Mouse (Mus musculus) kidney, postnatal 4 days (tissue): ENCODE data around the gene Hoxa9.

Experiments used
- DNase-seq, 2 experiments: peaks; one replicate each; pipeline ENCODE4 v3.0.0; 2021; ENCODE audit warnings: mixed read lengths in 2 of 2

Hoxa9 gene

DNA sequence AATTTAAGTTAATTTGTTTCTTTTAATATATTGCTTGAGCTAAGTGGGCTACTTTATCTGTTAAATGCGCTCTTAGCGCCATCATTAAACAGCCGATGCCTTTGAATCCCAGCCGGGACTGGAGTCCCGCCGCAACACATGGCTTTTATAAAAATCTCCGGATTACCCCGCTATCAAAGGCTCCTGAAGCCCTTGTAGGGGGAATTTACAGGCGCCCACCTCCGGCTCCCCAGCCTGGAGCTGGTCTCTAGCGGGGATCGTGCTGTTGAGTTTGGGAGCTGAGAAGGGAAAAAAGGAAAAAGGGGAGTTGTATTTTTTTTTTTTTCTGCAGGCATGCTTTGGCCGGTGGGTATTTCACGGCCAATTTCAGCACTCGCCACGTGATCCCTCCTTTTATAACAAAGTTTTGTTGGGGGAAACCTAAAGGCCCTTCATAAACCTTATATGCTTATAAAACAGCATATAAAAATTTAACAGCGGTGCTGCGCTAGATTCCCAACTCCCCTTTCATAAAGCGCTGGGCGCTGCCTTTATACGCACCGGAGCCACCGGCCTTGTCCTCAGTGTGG is 13.7 kb upstream of the Hoxa9 start:
- DNase-seq = peak in 1 of 2 experiments; percentile 32

DNA sequence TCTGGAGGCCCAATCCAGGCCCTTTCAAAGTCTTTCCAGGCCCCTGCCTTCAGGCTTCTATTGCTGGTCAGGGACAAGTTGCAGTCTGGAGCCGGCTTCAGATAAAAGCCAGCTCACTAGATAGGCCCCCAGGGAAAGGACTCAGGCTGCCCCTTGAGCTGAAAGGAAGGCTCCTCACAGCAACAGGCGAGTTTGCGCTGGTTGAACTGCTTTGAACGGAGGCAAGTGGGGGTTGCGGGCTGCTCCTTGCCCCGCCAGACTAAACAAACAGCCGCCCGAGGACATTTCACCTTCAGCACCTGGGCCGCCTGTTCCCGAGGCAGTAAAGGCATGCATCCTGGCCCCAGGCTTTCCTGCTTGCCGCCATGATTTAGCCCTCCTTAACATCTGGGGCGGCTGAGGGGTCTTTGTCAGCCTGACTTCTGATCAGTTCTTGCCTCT is 12.8 kb upstream of the Hoxa9 start:
- peak; percentile 61 to 76 for DNase-seq

DNA sequence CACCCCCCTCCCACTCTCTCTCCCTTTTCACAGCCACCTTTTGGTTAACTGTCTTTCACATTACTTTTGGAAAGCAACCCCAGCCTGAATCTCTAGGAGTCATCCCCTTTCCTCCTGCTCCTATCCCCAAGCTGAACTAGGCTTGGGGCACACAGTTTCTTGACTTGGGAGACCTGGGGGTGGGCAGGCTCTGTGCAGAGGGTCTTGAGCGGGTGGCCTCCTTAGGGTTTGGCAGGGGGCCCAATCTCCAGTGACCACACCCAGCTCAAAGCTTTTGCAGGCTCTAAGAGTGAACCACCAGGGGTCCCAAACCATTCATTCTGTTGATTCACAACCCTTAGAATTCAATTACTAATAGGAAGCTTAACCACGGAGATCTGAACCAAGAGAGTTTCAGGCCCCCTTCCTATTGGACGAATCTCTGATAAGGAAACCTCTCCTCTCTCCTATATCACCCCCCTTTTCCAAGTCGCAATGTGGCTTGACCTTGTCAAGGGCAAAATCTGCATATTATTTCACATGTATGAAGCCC is 12.0 kb upstream of the Hoxa9 start:
- peak; percentile 40 to 58 for DNase-seq

DNA sequence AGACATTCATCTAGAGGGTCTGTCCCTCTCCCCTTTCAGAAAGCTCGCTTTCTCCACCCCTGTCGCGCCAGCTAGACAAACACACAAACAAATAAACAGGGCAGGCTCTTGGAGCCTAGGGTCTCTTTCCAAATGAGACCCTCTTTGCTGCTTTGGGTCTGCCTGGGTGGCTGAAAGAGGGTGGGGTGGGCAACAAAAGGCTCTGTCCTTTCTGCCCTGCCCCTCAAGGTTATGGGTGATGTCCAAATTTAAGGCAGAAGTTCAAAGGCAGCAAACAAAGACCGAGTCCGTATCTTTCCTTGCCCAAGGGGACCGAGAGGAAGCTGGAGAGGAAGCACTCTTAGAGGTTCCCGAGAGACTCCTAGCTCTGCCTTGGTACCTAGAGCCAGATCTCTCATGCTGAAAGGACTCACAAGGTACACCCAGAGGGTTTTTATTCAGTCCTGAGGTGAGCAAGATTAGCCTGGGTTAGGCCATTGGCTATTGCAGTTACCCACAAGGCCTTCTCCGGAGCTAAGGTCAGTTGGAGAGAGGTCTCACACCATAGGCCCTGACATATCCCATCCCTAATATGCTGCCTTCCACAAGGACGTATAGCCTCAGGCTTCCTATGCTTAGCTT is 10.2 kb upstream of the Hoxa9 start:
- peak in 1 of 2 experiments; percentile 50 for DNase-seq

DNA sequence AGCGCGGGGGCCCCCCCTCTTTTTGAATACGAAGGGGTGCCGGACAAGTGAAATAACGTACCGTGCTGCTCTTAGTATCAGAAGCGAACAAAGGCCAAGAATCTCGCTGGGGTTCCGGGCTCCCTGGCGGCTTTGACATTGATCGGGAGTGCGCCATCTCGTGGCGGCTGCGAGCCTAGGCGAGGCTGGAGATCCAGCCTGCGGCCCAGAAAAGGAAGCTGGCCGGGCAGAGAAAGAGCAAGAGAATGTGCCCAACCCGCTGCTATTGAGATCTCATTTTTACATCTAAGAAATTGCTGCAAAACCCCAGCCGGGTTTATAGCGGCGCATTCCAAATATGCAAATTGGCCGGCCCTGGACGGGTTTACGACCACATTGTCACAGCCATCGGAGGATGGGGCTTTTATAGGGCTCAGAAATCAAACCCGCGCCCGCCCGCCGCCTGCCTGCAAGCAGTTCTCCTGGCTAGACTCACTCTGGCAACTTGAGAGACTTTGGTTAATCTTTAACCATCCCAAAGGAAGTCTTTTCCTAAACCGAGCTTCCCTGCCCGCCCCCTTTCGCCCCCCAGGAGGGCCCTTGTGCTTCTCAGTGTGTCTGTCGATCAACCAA is 9.6 kb upstream of the Hoxa9 start, which contains the start of gene Hoxa10:
TSS of gene Hoxa10 (minus strand) at position 466 of the 612 bp plus-strand sequence.
- peak; percentile 96 to 97 for DNase-seq

DNA sequence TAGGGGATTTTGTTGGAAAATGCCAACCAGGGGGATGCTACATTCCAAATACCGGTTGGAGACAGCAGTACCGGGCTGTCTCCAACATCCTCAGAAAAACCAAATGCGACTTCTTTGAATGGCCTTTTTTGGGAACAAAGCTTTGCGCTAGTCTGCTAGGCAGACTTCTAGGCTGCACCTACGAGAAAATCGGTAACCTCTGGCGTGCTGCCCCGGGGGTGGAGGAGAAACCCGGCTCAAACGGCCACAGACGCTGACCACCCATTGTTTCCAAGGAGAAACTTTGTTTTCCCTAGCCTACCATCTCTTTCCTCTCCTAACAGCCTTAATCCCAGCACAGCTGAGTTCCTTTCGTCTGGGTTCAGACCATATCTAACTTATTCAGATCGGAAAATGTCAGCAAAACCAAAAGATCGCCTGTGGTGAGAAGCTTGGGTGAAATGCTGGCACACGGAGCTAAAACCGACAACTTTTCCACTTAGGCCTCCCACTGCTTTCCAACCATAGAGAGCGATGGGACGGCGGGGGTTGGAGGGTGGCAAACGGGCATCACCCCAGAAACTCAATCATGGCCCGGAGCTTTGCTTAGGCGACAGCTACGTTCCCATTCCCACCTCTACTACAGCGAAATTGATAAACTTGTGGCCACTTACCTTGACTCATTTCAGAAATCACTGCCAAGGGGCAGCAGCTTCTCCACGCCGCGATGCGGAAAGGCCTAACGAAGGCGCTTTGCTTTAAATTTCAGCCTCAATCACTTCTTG is 8.9 kb upstream of the Hoxa9 start:
- DNase-seq = peak; percentile 55 to 64

GRCm38 (mm10) chr6:52238976-52239375 is 8.1 kb upstream of the Hoxa9 start:
- DNase-seq = peak; percentile 40 to 54

DNA sequence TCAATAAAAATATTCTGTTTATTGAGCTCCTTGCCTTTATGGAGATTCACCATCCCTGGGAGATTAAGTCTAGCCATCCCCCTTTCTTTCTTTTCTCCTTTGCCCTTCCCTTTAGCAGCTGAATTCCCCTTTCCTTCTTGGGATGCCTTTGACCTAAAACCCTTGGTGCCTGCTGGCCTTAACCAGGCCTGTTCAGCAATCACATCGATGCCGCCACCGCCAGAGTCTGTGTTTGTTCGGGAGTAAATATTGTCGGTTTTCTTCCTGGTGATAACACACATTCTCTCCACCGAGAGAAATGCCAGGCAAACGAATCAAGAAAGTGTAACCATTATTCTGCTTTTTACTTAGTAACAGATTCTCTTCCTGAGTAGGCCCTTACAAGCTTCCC is 7.3 kb upstream of the Hoxa9 start:
- peak; percentile 39 to 52 for DNase-seq

DNA sequence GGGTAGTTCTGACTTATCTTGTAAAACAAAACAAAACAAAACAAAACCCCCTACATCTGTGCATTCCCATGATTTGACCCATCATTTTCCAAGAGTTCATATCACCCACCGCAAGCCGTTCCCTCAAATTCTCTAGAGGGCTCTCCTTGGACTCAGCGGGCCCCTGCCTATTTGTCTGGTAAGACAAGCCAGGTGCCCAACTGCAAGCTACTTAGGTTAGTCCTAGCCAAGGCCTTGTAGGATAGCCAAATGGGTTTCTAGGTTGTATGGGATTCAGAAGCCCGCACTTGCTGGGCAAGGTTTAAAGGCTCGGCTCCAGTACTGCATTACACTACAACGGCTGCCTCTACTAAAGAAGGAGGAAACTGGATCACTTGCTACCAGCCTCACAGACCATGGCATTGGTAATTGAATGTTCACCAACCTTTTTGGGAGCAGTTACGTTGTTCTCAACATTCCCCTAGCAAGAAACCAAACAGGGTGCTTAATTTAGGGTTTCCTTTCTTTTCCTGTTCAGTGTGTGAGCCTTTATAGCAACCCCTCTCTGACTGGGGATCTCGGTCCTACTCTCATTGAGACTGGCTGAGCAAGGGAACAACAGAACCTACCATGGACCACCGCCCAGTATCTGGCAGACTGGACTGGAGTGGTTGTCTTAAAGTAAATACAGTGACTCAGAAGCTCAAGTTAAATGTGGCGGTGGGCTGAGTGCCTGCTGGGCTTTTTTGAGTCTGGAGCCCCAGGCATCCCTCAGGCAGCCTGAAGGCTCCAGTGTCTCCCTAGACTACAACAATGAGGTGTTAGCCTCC is 6.7 kb upstream of the Hoxa9 start:
- DNase-seq = peak; percentile 34 to 51

GRCm38 (mm10) chr6:52236806-52237205 is 5.9 kb upstream of the Hoxa9 start:
- peak in 1 of 2 experiments; percentile 41 for DNase-seq

DNA sequence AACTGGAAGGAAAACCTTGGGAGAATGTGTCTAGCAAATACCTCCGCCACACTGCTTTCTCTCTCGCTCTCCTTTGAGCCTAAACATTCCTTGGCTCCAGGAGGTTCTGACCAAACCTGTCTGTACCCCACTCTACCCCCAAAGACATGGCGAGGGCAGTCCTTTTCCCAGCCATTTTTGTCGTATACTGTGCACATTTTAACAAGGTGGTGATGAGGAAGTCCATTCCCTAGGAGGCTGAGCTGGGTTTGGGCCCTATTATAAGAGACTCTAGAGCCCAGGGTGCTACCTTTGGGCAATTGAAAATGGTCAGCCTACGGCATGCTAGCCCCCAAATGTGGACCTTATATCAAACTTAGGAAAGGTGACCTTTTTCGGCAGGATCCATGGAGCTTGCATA is 5.0 kb upstream of the Hoxa9 start:
- DNase-seq = peak; percentile 16 to 45

DNA sequence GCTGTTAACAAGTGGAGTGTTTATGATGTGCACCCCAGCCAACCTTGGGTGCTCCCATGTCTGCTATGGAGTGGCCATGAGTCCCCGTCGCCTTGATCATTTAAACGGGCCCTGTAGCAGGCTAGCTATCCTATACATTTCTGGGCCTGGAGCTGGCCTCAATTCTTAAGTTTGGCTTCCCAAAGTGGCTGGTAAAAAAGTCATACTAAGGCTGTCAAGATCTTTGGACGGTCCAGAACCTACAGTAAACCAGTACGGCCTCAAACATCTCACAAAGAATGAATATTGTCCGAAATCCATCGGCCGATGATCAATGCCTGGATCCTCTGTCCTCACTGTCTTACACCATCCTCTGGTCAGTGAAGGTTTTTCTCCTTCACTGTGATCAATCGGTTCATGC is 4.4 kb upstream of the Hoxa9 start:
- DNase-seq = peak in 1 of 2 experiments; percentile 27

DNA sequence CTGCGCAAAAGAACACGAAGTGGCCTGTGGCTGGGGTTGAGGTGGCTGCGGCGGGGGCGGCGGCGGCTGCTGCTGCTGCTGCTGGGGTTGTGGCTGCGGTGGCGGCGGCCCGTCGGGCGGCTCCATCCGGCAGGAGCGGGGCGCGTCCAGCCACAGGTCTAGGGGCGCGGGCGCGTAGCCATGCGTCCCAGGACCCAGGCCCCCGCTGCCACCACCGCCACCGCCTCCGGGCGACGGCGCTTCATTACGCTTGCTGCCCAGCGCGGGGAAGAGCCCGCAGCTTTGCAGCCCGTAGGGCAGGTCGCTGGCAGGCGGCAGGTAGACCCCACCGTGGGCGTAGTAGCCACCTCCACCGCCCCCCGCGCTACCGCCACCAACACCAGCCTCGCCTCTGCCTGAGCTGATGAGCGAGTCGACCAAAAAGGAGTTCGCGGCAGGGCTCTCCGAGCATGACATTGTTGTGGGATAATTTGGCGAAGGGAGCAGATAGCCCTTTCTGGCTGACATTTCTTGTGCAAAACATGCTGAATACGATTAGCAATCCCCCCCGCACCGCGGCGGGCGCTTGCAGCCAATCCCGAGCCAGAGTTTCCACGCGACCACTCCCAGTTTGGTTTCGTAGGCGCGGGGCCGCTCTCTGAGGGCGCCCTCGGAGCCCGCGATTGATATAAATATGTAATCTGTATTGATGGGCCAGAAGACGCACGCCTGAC is 3.7 kb upstream of the Hoxa9 start:
- DNase-seq = peak; percentile 88 to 93

- peak; percentile 92 to 95 for DNase-seq
Observed at GRCm38 (mm10) chr6:52233546-52234427, 2.9 kb upstream of the Hoxa9 start.

GRCm38 (mm10) chr6:52232984-52233545 is 2.2 kb upstream of the Hoxa9 start:
- no peak for DNase-seq

DNA sequence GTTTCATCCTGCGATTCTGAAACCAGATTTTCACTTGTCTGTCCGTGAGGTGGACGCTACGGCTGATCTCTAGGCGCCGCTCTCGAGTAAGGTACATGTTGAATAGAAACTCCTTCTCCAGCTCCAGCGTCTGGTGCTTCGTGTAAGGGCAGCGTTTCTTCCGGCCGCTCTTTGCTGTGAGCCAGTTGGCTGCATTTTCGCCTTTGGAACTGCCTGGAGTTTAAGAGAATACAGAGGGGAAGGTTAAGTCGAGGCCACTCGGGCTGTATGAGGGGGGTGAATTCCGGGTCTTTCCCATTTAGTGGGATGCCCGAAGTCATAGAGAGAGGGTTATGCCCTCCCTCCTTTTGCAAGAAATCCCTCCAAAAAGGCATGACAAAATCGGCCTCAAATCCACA is 1.7 kb upstream of the Hoxa9 start:
- peak; percentile 71 to 79 for DNase-seq

GRCm38 (mm10) chr6:52231885-52232567 is 1.1 kb upstream of the Hoxa9 start:
- DNase-seq = peak; percentile 73 to 83

GRCm38 (mm10) chr6:52229558-52230416 is 1.1 kb downstream of the Hoxa9 start:
- DNase-seq = peak; percentile 67 to 78
